Mouse (Mus musculus) myocyte (in vitro differentiated cells): Measurements from ENCODE around the gene Gm10271.

Source experiments
- E2F4 ChIP-seq: IDR thresholded peaks from one replicate; pipeline ENCODE4 v1.6.1; 2011; ENCODE audit warnings: mild to moderate bottlenecking, control low read depth, moderate library complexity; ENCODE audit not compliant: insufficient read depth
- MAX ChIP-seq: IDR thresholded peaks from one replicate; pipeline ENCODE4 v1.6.1; 2011; ENCODE audit warnings: low read depth, mild to moderate bottlenecking, control low read depth
- POLR2A ChIP-seq: IDR thresholded peaks from one replicate; pipeline ENCODE4 v1.6.1; 2011; ENCODE audit warnings: low read depth, mild to moderate bottlenecking, control low read depth, moderate library complexity; ENCODE audit not compliant: insufficient read length
- POLR2AphosphoS2 ChIP-seq: IDR thresholded peaks from one replicate; pipeline ENCODE4 v1.6.1; 2011; ENCODE audit warnings: low read depth, control low read depth; ENCODE audit not compliant: insufficient read length
- TCF12 ChIP-seq: IDR thresholded peaks from one replicate; pipeline ENCODE4 v1.6.1; 2011; ENCODE audit warnings: mild to moderate bottlenecking, control low read depth; ENCODE audit not compliant: poor library complexity, insufficient read depth, severe bottlenecking

- TF ChIP-seq MAX (no peak), E2F4 (no peak), POLR2A (no peak), TCF12 (no peak), POLR2AphosphoS2 (no peak)
Measured at GRCm38 (mm10) chr10:116995584-116996235, 23.3 kb upstream of the Gm10271 start.
